Mouse (Mus musculus) CH12.LX (cell line): ENCODE data around the gene Hmgn3. TPM values are rescaled to one million over a fixed set of nuclear protein-coding genes. Genes with fewer than 3 reads are reported as not detected.

Source experiments
- DNase-seq: peaks from one replicate; pipeline ENCODE4 v3.0.0-alpha.2; 2013; ENCODE audit errors: extremely low read depth
- H3K27ac ChIP-seq: 2 replicates; pipeline ENCODE4 v1.5.1; 2012; ENCODE audit warnings: low read depth, mild to moderate bottlenecking, control low read depth, moderate library complexity; ENCODE audit not compliant: insufficient read depth
- H3K27me3 ChIP-seq: replicated peaks from 2 replicates; pipeline ENCODE3; 2012; ENCODE audit warnings: inconsistent platforms
- H3K36me3 ChIP-seq, 2 experiments: replicated peaks in 1 of 2; 2 replicates each; pipeline versions ENCODE3 to v1.6.1; 2012; ENCODE audit warnings: inconsistent platforms in 1 of 2, low read length in 1 of 2, mild to moderate bottlenecking in 1 of 2, mixed read lengths in 1 of 2, moderate library complexity in 1 of 2; ENCODE audit not compliant: control insufficient read depth in 1 of 2, insufficient read depth in 1 of 2
- H3K4me1 ChIP-seq, 2 experiments: 2 replicates each; pipeline ENCODE4 v1.6.1; 2012; ENCODE audit warnings: inconsistent platforms in 1 of 2, moderate library complexity in 1 of 2; ENCODE audit not compliant: insufficient read depth in 2 of 2, control insufficient read depth in 1 of 2
- H3K4me2 ChIP-seq: 2 replicates; pipeline ENCODE4 v1.6.1; 2012; ENCODE audit warnings: low read depth, mild to moderate bottlenecking, control low read depth; ENCODE audit not compliant: poor library complexity, insufficient read depth, severe bottlenecking
- H3K4me3 ChIP-seq, 3 experiments: fragments of 150-350 bp in 1 of 3; sonication (generic) in 1 of 3; replicated peaks in 1 of 3; 2 replicates each; pipeline versions ENCODE3 to v1.5.1; 2011 to 2012; ENCODE audit warnings: low read depth in 2 of 3, low read length in 2 of 3, mild to moderate bottlenecking in 2 of 3, moderate library complexity in 2 of 3, control low read depth in 1 of 3, improper control_type of control experiment in 1 of 3, inconsistent platforms in 1 of 3, mixed read lengths in 1 of 3; ENCODE audit not compliant: poor library complexity in 1 of 3
- H3K79me2 ChIP-seq: replicated peaks from 2 replicates; pipeline ENCODE4 v1.6.1; 2012; ENCODE audit warnings: mild to moderate bottlenecking, moderate library complexity; ENCODE audit not compliant: control insufficient read depth, poor library complexity, insufficient read depth, severe bottlenecking; ENCODE audit errors: extremely low read depth
- H3K9ac ChIP-seq: 2 replicates; pipeline ENCODE4 v1.6.1; 2012; ENCODE audit warnings: low read depth, mild to moderate bottlenecking, control low read depth, moderate library complexity; ENCODE audit not compliant: insufficient read depth
- H3K9me3 ChIP-seq: replicated peaks from 2 replicates; pipeline ENCODE3; 2012; ENCODE audit warnings: low read length, inconsistent platforms, mixed read lengths
- BHLHE40 ChIP-seq: IDR thresholded peaks from 2 replicates; pipeline ENCODE4 v1.6.1; 2011; ENCODE audit warnings: mild to moderate bottlenecking, low read depth, low read length, improper control_type of control experiment
- CTCF ChIP-seq, 2 experiments: IDR thresholded peaks in 1 of 2; conservative IDR thresholded peaks in 1 of 2; 2 replicates each; pipeline ENCODE4 v1.5.1; 2011 to 2012; ENCODE audit warnings: low read depth in 2 of 2, low read length in 2 of 2, improper control_type of control experiment in 1 of 2, inconsistent platforms in 1 of 2, mild to moderate bottlenecking in 1 of 2, moderate library complexity in 1 of 2
- E2F4 ChIP-seq: IDR thresholded peaks from 2 replicates; pipeline ENCODE4 v1.6.1; 2011; ENCODE audit warnings: low read depth, low read length, improper control_type of control experiment; ENCODE audit not compliant: insufficient replicate concordance
- ELF1 ChIP-seq: IDR thresholded peaks from 2 replicates; pipeline ENCODE4 v1.6.1; 2014; ENCODE audit warnings: low read depth, mild to moderate bottlenecking, inconsistent platforms, low read length, improper control_type of control experiment
- EP300 ChIP-seq: IDR thresholded peaks from 2 replicates; pipeline ENCODE4 v1.6.1; 2011; ENCODE audit warnings: low read length, improper control_type of control experiment
- GABPA ChIP-seq: IDR thresholded peaks from 2 replicates; pipeline ENCODE4 v1.6.1; 2012; ENCODE audit warnings: low read depth, low read length, improper control_type of control experiment, inconsistent platforms; ENCODE audit not compliant: insufficient replicate concordance
- HCFC1 ChIP-seq: IDR thresholded peaks from 2 replicates; pipeline ENCODE4 v1.6.1; 2012; ENCODE audit warnings: low read depth, mild to moderate bottlenecking, inconsistent platforms, low read length, improper control_type of control experiment
- JUN ChIP-seq: IDR thresholded peaks from 2 replicates; pipeline ENCODE4 v1.6.1; 2011; ENCODE audit warnings: low read depth, mild to moderate bottlenecking, low read length, improper control_type of control experiment, moderate library complexity; ENCODE audit not compliant: insufficient read depth
- JUND ChIP-seq: conservative IDR thresholded peaks from 2 replicates; pipeline ENCODE4 v1.6.1; 2011; ENCODE audit warnings: low read depth, low read length, improper control_type of control experiment
- KAT2A ChIP-seq: IDR thresholded peaks from 2 replicates; pipeline ENCODE4 v1.6.1; 2012; ENCODE audit warnings: low read length, improper control_type of control experiment, inconsistent platforms; ENCODE audit not compliant: insufficient replicate concordance
- MAFK ChIP-seq: IDR thresholded peaks from 2 replicates; pipeline ENCODE4 v1.6.1; 2011; ENCODE audit warnings: low read length, improper control_type of control experiment; ENCODE audit not compliant: insufficient replicate concordance
- MAZ ChIP-seq: IDR thresholded peaks from 2 replicates; pipeline ENCODE4 v1.6.1; 2012; ENCODE audit warnings: low read depth, mild to moderate bottlenecking, inconsistent platforms, low read length, improper control_type of control experiment, moderate library complexity
- MXI1 ChIP-seq: IDR thresholded peaks from 2 replicates; pipeline ENCODE4 v1.6.1; 2011; ENCODE audit warnings: mild to moderate bottlenecking, low read depth, low read length, improper control_type of control experiment
- NELFE ChIP-seq: IDR thresholded peaks from 2 replicates; pipeline ENCODE4 v1.6.1; 2011; ENCODE audit warnings: low read depth, low read length, improper control_type of control experiment
- NRF1 ChIP-seq: IDR thresholded peaks from 2 replicates; pipeline ENCODE4 v1.6.1; 2014; ENCODE audit warnings: low read depth, mild to moderate bottlenecking, inconsistent platforms, low read length, improper control_type of control experiment, moderate library complexity
- PAX5 ChIP-seq: IDR thresholded peaks from 2 replicates; pipeline ENCODE4 v1.6.1; 2012; ENCODE audit warnings: low read length, inconsistent platforms, mixed read lengths
- POLR2A ChIP-seq: IDR thresholded peaks from 2 replicates; pipeline ENCODE4 v1.6.1; 2011; ENCODE audit warnings: low read depth, mild to moderate bottlenecking, improper control_type of control experiment, low read length
- POLR2AphosphoS2 ChIP-seq: IDR thresholded peaks from 2 replicates; pipeline ENCODE4 v1.6.1; 2011; ENCODE audit warnings: low read depth, low read length, improper control_type of control experiment
- RAD21 ChIP-seq: IDR thresholded peaks from 2 replicates; pipeline ENCODE4 v1.6.1; 2011; ENCODE audit warnings: low read depth, mild to moderate bottlenecking, low read length, improper control_type of control experiment, moderate library complexity
- RCOR1 ChIP-seq: conservative IDR thresholded peaks from 2 replicates; pipeline ENCODE4 v1.6.1; 2012; ENCODE audit warnings: low read depth, mild to moderate bottlenecking, inconsistent platforms, low read length, improper control_type of control experiment
- SIN3A ChIP-seq: IDR thresholded peaks from 2 replicates; pipeline ENCODE4 v1.6.1; 2012; ENCODE audit warnings: low read length, improper control_type of control experiment, inconsistent platforms
- SMC3 ChIP-seq: IDR thresholded peaks from 2 replicates; pipeline ENCODE4 v1.6.1; 2011; ENCODE audit warnings: low read depth, low read length, improper control_type of control experiment
- TCF12 ChIP-seq: IDR thresholded peaks from 2 replicates; pipeline ENCODE4 v1.6.1; 2014; ENCODE audit warnings: low read depth, mild to moderate bottlenecking, inconsistent platforms, low read length, improper control_type of control experiment
- UBTF ChIP-seq: IDR thresholded peaks from 2 replicates; pipeline ENCODE4 v1.6.1; 2012; ENCODE audit warnings: low read depth, mild to moderate bottlenecking, inconsistent platforms, low read length, improper control_type of control experiment, moderate library complexity
- USF1 ChIP-seq: IDR thresholded peaks from 2 replicates; pipeline ENCODE4 v1.6.1; 2014; ENCODE audit warnings: low read depth, mild to moderate bottlenecking, inconsistent platforms, low read length, improper control_type of control experiment
- USF2 ChIP-seq: conservative IDR thresholded peaks from 2 replicates; pipeline ENCODE4 v1.6.1; 2011; ENCODE audit warnings: low read depth, low read length, improper control_type of control experiment
- ZC3H11A ChIP-seq: IDR thresholded peaks from 2 replicates; pipeline ENCODE4 v1.6.1; 2012; ENCODE audit warnings: low read depth, mild to moderate bottlenecking, inconsistent platforms, low read length, improper control_type of control experiment
- ZKSCAN1 ChIP-seq: IDR thresholded peaks from 2 replicates; pipeline ENCODE4 v1.6.1; 2012; ENCODE audit warnings: low read depth, inconsistent platforms, low read length, improper control_type of control experiment, borderline replicate concordance
- ZMIZ1 ChIP-seq: IDR thresholded peaks from 2 replicates; pipeline ENCODE4 v1.6.1; 2012; ENCODE audit warnings: low read depth, mild to moderate bottlenecking, inconsistent platforms, low read length, improper control_type of control experiment
- ZNF384 ChIP-seq: IDR thresholded peaks from 2 replicates; pipeline ENCODE4 v1.6.1; 2012; ENCODE audit warnings: low read depth, low read length, improper control_type of control experiment, inconsistent platforms
- dilution Hi-C: fragments of 300-500 bp; cut with MboI; formaldehyde crosslinking; loops from 2 replicates; pipeline ENCODE4 v1.14.3; 2020; ENCODE audit warnings: low sequenced_read_pairs; ENCODE audit not compliant: extremely low pct_unique_long_range_greater_than_20kb, extremely low pct_ligation_motif_present
- in situ Hi-C: fragments of 300-500 bp; cut with MboI; formaldehyde crosslinking; loops from 3 replicates; pipeline ENCODE4 v1.14.3; 2019; ENCODE audit warnings: low sequenced_read_pairs, low pct_ligation_motif_present, low pct_unique_long_range_greater_than_20kb, mixed read lengths
- polyA plus RNA-seq: library from polyadenylated mRNA; unstranded; fragments of >175 nt; gene quantifications from 2 replicates; pipeline ENCODE4 v1.2.1, GENCODE M21; 2012; ENCODE audit warnings: low read depth; ENCODE audit not compliant: insufficient read length
- total RNA-seq, 2 experiments: library from RNA; depleted of rRNA; stranded (reverse); fragments of 300-350 nt in 1 of 2; fragments of >200 nt in 1 of 2; gene quantifications; 2 replicates each; pipeline ENCODE4 v1.2.3; 2012 to 2014

Gene Hmgn3
- total and polyA plus RNA-seq, 3 experiments, result 50.8 to 167 (median 121) TPM

- dilution Hi-C loops (no loop called here), in situ Hi-C loops (loop anchor here (10.0 kb wide), 2 partner anchors 137 to 217 kb away; partner anchors contain the start of gene Phip)
Measured at GRCm38 (mm10) chr9:83111789-83112188, 34.7 kb downstream of the Hmgn3 start.

DNA sequence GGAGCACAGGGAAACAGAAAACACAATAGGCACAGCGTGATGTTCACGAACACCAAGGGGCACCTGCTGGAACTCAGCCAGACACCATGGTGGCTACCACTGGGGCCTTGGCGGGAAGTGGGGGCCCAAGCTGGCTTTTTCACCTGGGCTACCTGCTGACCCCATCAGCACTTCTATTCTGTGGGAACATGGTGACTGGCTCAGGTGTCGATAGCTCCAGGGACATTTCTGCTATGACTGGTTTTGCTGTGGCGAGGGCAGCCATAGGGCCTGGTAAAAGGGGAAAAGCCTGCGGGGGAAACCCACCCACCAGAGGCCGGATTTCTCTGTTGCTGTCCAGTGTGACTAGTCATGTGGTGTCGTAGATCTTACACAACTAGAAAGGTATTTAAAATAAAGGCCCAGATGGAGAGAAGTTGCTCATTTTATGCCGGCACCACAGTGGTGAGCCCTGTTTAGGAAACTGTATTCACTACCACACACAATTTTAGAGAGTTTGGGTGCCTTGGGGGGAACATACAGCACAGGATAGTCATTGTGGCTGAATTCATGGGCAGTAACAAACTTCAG lies 35.3 kb downstream of the Hmgn3 start:
- DNase-seq, result peak; percentile 36
- peak overlapping the region; percentile 94 for H3K9ac ChIP-seq
- H3K9me3 ChIP-seq, result no peaks in the 10 kb centered on the region
- H3K27me3 ChIP-seq, result no peaks in the 10 kb centered on the region
- peaks cover 15 to 46% of the 10 kb centered on the region in 2 experiments for H3K4me1 ChIP-seq
- H3K4me2 ChIP-seq, result peak overlapping the region; percentile 91
- H3K4me3 ChIP-seq, result peak overlapping the region; percentile 57 to 64 (median 58)
- in situ Hi-C loops, result loop anchor here (10.0 kb wide), 2 partner anchors 136 to 216 kb away; partner anchors contain the start of gene Phip
- peaks cover 24% of the 10 kb centered on the region for H3K79me2 ChIP-seq
- dilution Hi-C loops, result no loop called here
- peak overlapping the region; percentile 96 for H3K27ac ChIP-seq
- H3K36me3 ChIP-seq, result peaks cover 4 to 22% of the 10 kb centered on the region in 2 experiments
- TF ChIP-seq RAD21 (no peak), RCOR1 (peak; percentile 70; the same call in 1 of the 2 replicates), ZMIZ1 (peak; percentile 65), PAX5 (no peak), HCFC1 (no peak; the same call in 1 of the 2 replicates), KAT2A (no peak), TCF12 (no peak), GABPA (no peak), ZNF384 (no peak), NRF1 (no peak), UBTF (no peak), JUN (no peak), USF2 (no peak), SIN3A (peak; percentile 62; the same call in 1 of the 2 replicates), E2F4 (no peak), MXI1 (peak; percentile 56), ZKSCAN1 (no peak), JUND (no peak), POLR2AphosphoS2 (0 out of 2 replicates have a peak, but pooled peaks have one; percentile 62), ELF1 (no peak), USF1 (peak; percentile 55; the same call in 1 of the 2 replicates), MAZ (no peak; the same call in none of the 2 replicates), NELFE (peak; percentile 10), MAFK (no peak), POLR2A (no peak), SMC3 (no peak), ZC3H11A (no peak), EP300 (no peak), CTCF (conservative IDR thresholded peaks at IDR 0.05 in 1 of 2, IDR thresholded peaks at IDR 0.05 in 1 of 2; ENCODE audit: low read depth in 2 of 2, low read length in 2 of 2) (no peak)

More at GRCm38 (mm10) chr9:83111789-83112188, 34.7 kb downstream of the Hmgn3 start:
- Histone ChIP-seq H3K27me3 (no peaks in the 10 kb centered on the region), H3K4me1 (peaks cover 15 to 45% of the 10 kb centered on the region in 2 experiments), H3K36me3 (peaks cover 9 to 27% of the 10 kb centered on the region in 2 experiments), H3K9ac (peak overlapping the region; percentile 94)
- TF ChIP-seq POLR2A, result 0 out of 2 replicates have a peak, but pooled peaks have one; percentile 33
- no peak for TF ChIP-seq POLR2AphosphoS2
- TF ChIP-seq RCOR1, result no peak
- TF ChIP-seq BHLHE40, result peak; percentile 79
- TF ChIP-seq NELFE, result no peak; the same call in 1 of the 2 replicates
- no peak for TF ChIP-seq UBTF
- no peak for TF ChIP-seq SIN3A
- TF ChIP-seq MAZ, result 0 out of 2 replicates have a peak, but pooled peaks have one; percentile 13
- TF ChIP-seq, all 38 proteins: peak for 3
- peaks cover 22% of the 10 kb centered on the region for H3K79me2 ChIP-seq
- H3K27ac ChIP-seq, result peak overlapping the region; percentile 96
- H3K4me2 ChIP-seq, result peak overlapping the region; percentile 91
- peak; percentile 56 for DNase-seq
- H3K4me3 ChIP-seq, result peak overlapping the region; percentile 57 to 64 (median 58)
- H3K9me3 ChIP-seq, result no peaks in the 10 kb centered on the region
